Mouse (Mus musculus): ENCODE measurements around the gene Aldh2.
"Not testable (repeated sequence)": the region's sequence is repeated elsewhere in the genome, so short reads cannot be mapped to it uniquely, and the experiment has no call there.

Gene Aldh2

GRCm38 (mm10) chr5:121593451-121594401 is at the start of gene Aldh2:
Gene Aldh2, minus strand, starts transcription at chr5:121593824.
- peak; percentile 92 for DNase-seq

DNA sequence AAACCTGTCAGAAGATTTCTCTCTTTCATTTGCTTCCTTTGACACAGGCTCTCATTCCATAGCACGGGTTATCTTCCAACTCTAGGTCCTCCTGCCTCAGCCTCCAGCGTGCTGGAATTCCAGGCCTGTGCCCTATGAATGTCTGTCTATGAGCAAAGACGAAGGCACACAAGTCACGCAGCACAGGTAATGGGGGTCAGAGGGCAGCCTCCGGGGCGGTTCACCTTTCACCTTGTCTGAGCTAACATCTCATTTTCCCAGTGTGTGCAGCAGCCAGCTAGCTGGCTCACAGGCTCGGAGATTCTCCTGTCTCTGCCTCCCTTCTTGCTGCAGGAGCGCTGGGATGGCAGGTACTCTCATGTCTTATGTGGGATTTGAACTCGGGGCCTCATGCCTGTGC is 46.0 kb upstream of the Aldh2 start:
- no peak for DNase-seq

GRCm38 (mm10) chr5:121637296-121637695 is 43.7 kb upstream of the Aldh2 start:
- DNase-seq = no peak

DNA sequence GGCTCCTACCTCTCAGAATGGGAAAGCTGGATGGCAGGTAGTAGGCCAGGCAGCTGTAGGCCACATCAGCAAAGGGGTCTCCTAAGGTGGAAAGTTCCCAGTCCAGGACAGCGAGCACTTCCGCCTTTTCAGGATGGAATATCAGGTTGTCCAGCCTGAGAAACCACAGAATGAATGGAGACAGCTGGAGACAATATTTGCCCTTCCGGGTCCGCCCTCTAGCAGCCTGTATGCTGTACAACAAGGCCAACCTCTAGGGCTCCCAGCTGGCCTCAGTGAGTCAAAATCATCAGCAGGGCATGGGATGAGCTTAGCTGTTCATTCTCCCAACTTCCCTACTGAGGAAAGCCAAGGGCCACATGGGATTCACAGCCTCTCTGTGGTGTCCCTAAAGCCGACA is 41.0 kb upstream of the Aldh2 start:
- no peak for DNase-seq

- DNase-seq = no peak
Observed at GRCm38 (mm10) chr5:121632804-121633203, 39.2 kb upstream of the Aldh2 start.

DNA sequence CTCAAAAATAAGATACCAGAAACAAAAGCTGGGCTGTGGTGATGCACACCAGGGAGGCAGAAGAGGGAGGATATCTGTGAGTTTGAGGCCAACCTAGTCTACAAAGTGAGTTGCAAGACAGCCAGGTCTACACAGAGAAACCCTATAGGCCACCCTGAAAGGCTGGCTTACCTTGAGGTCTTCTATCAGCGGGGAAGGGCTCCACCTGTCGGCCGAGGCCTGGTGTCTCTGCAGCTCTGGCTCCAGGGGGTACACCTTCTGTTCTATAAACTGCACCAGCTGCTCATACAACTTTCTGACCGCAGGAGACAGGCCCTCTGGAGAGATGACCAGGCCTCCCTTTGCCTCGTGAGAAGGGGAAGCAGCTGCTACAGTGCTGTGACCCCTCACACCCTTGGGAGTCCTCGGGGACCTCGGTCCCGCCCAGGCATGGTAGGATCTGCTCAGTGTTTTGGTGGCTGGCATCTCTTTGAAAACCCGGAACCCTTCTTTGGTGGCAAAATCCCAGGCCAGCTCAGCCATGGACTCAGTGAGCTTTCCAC is 37.6 kb upstream of the Aldh2 start:
- DNase-seq = not testable (repeated sequence)

DNA sequence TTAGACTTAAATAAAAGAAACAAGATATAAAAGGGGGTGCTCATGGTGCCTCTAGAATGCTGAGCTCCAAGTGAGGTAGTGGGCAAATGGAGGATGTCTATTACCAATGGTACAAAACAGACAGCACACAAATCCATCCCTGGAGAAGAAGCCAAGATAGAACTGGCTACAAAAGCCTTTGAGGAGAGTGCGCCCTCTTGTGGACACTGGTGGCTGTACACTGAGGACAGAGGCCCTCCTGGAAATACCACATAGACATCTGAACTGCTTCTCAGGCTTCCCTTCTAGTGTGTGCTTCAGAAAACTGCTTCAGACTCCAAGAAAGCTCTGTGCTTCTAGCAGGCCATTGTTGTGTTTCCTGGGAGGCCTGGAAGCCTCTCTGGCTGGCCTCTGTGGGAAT is 34.2 kb upstream of the Aldh2 start:
- DNase-seq = peak; percentile 49

- DNase-seq = no peak
Observed at GRCm38 (mm10) chr5:121623241-121623640, 29.6 kb upstream of the Aldh2 start.

- DNase-seq = no peak
Observed at GRCm38 (mm10) chr5:121621102-121621501, 27.5 kb upstream of the Aldh2 start.

DNA sequence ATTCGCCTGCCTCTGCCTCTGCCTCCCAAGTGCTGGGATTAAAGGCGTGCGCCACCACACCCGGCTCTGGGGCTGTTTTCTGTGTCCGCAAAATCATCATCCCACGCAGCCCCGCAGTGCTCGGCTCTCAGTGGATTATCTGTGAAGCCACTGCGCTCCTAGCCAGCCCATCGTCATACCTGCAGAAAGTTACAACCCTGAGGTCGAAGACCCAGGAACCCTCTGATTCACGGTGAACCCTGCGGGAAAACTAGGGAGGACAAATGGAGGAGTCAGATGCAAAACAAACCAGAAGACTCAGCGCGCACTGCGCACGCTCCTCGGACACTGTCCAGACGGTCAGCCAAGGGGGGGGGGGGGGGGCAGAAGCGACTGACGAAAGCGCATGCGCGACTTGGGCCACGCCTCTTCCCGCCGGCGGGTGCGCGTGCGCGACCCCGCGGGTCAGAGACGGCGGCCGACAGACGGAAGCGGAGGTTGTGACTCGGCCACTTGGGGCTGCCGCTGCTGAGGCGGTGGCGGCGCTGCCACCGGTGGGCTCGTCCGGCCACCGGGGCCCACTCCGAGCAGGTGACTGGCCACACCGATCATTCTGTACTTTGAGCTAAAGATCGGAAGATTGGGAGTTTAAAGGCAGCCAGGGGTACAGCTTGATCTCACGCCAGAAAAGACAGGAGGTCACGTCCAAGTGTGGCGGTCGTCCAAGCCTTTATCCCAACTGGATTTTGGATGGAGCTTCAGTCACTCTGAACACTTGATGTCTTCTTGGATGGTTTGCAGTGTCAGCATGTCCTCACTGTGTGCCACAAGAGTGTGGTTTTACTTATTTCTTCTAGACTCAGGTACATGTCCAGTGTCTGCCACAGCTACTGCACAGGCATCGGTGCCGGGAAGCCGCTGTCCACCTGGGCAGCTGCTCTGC is 25.2 kb upstream of the Aldh2 start, which contains the start of gene Acad12:
TSS of gene Acad12 (minus strand) at position 347 of the 922 bp plus-strand sequence.
- peak; percentile 83 for DNase-seq

DNA sequence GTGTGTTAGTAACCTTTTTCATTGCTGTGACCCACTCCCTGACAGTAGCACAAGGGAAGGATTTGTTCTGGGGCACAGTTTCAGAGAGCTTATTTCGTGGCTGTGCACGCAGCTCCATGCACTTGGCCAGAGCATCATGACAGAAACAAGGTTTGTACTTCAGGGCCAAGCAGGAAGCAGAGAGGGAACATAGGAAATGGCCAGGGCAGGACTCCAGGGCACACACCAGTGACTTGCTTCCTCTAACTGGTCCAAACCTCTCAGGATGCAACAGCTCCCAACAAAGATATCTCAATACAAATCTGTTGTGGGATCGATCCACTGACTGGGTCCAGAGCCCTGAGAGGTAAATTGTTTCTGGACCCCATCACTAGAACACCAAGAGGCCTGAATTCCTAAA is 21.3 kb upstream of the Aldh2 start:
- DNase-seq = not testable (repeated sequence)

- no peak for DNase-seq
Observed at GRCm38 (mm10) chr5:121612036-121612435, 18.4 kb upstream of the Aldh2 start.

- DNase-seq = not testable (repeated sequence)
Observed at GRCm38 (mm10) chr5:121609556-121610135, 16.0 kb upstream of the Aldh2 start.

GRCm38 (mm10) chr5:121606151-121606550 is 12.5 kb upstream of the Aldh2 start:
- peak; percentile 63 for DNase-seq

DNA sequence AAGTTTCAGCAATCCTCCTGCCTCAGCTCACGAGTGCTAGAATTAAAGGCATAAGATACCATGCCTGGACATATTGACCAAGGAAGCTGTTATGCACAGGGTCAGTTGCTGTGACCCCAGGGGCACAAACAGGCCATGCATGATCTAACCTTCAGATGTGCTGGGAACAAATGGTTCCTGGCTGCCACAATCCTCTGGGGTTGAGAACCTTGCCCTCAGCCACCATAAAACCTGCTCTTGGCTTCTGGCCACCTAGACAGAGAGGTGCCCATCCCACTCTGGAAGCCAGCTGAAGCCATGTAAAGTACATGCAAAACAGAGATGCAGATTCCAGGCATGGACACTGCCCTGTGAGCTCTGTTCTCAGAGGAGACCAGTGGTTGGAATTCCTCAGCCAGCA is 10.2 kb upstream of the Aldh2 start:
- peak; percentile 36 for DNase-seq

GRCm38 (mm10) chr5:121601547-121602299 is 8.1 kb upstream of the Aldh2 start:
- DNase-seq = peak; percentile 86

- no peak for DNase-seq
Observed at GRCm38 (mm10) chr5:121598871-121599610, 5.4 kb upstream of the Aldh2 start.

DNA sequence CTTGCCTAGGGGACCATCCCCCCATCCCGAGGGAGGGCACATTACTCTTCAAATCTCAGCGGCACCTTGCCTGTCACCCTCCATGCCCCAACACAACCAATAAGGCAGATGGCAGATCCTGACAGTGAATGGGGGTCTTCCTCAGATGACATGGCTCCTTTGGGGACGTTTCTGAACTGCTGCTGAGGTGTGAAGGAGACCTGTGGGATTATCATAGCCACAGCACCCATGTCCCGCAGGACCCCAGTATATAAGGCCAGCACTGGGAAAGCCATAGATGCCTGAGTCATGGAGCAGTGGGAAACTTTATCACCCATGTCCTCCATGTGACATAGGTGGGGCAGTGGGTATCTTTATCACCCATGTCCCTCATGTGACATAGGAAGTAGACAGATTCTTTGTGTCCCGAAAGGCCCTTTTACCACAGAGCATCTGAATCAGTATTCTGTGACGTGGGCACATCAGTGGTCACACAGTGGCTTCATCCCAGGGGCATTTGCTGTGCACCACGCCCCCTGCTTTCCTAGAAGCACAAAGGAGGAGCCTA is 4.4 kb upstream of the Aldh2 start:
- DNase-seq = no peak

GRCm38 (mm10) chr5:121597332-121597731 is 3.7 kb upstream of the Aldh2 start:
- no peak for DNase-seq

- DNase-seq = no peak
Observed at GRCm38 (mm10) chr5:121596226-121596625, 2.6 kb upstream of the Aldh2 start.

DNA sequence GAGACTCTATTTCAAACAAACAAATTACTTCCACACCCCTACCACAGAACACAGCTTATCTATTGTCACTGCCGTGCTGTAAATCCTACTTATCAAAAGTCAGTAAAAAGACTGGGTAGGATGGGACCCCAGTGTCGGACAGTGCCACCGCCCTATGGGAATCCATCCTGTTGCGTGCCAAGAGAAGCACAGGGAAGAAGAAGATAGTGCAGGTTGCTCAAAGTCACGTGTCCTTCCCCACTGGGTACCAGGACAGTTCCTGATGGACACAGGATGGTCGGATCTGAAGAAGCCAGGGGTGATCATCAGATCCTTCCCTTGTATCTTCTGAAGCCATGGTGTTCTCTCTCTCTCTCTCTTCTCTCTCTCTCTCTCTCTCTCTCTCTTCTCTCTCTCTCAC is 2.1 kb upstream of the Aldh2 start:
- no peak for DNase-seq
